22 mouse cellular contexts compared by ENCODE assay signal in the genomic region with DNA sequence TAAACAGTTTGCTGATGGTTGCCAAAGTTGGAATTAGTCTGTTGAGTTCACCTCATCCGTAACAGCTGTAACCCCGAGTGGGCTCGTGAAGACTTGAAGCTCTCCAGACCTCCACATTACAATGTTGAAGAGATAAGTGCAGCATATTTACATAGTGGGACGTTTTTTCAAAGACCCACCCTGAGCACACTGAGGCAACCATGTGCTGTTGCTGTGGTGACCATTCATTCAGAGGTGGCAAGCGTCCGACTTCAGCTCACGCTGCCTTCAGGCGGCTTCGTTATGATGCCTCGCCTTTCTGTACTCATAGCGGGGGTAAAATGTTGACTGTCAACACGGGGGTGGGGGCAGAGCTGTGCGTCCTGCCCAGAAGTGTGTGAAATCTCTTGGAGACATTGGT. TPM values are rescaled to one million over a fixed set of nuclear protein-coding genes. Genes with fewer than 3 reads are reported as not detected.
DNase-seq lines count a peak whose midpoint lies in the region; ATAC-seq lines count a peak whose summit lies in the region.
"Had no signal": no experiment of that assay in that cellular context is flagged by ENCODE, and none has a peak within 500 bp of the region (broad histone marks: within the 10 kb centered on the region; RNA-seq: fewer than 3 reads in every experiment).

No protein-coding gene starts in this region.

- no peak for DNase-seq in intestine, embryonic 14.5 days (ENCODE audit: low spot score)
- peak; percentile 64 for DNase-seq in R1 (ENCODE audit: low read depth, low spot score)
- no peak for DNase-seq in liver, embryonic 13.5 days
- DNase-seq in forebrain, embryonic 10.5 days (ENCODE audit: extremely low spot score, low spot score) = no peak
- DNase-seq in thymus, postnatal 10 days (ENCODE audit: low spot score in 2 of 2) = no peak
- DNase-seq: adrenal gland, adult 8-10 months; B cell, adult 2 months; cerebellum, adult 11-12 months; cerebellum, adult 9-10 months; cerebellum, postnatal 14 days; gastrocnemius, postnatal 25 days; heart, adult 2 months had no signal

- peaks cover 6% of the 10 kb centered on the region for H3K4me1 ChIP-seq in intestine, embryonic 14.5 days (replicated peaks; ENCODE audit: control insufficient read depth, insufficient read depth, low read length)
- H3K4me1 ChIP-seq in intestine, embryonic 16.5 days (ENCODE audit: control insufficient read depth, insufficient read depth, low read length) = peaks cover 11% of the 10 kb centered on the region
- H3K4me1 ChIP-seq in liver, embryonic 13.5 days (replicated peaks) = peaks cover 81% of the 10 kb centered on the region
- peaks cover 9% of the 10 kb centered on the region for H3K4me1 ChIP-seq in stomach, embryonic 15.5 days
- H3K4me1 ChIP-seq in forebrain, embryonic 10.5 days = peaks cover 7% of the 10 kb centered on the region
- peaks cover 11% of the 10 kb centered on the region for H3K4me1 ChIP-seq in hindbrain, embryonic 13.5 days (replicated peaks)

- no peaks in the 10 kb centered on the region for H3K27me3 ChIP-seq in intestine, embryonic 14.5 days (replicated peaks; ENCODE audit: control insufficient read depth, insufficient read depth, low read length)
- no peaks in the 10 kb centered on the region for H3K27me3 ChIP-seq in intestine, embryonic 16.5 days (replicated peaks; ENCODE audit: control insufficient read depth, insufficient read depth, low read length)
- no peaks in the 10 kb centered on the region for H3K27me3 ChIP-seq in liver, embryonic 13.5 days
- no peaks in the 10 kb centered on the region for H3K27me3 ChIP-seq in stomach, embryonic 15.5 days (replicated peaks)
- H3K27me3 ChIP-seq in forebrain, embryonic 10.5 days (ENCODE audit: poor library complexity, severe bottlenecking) = no peaks in the 10 kb centered on the region
- H3K27me3 ChIP-seq in hindbrain, embryonic 13.5 days = no peaks in the 10 kb centered on the region
- H3K27me3 ChIP-seq: CH12.LX; forebrain, embryonic 15.5 days; hindbrain, embryonic 12.5 days; Patski had no signal

- 75% methylated on average over 13 of the region's 13 CpGs for WGBS in intestine, embryonic 14.5 days
- 65% methylated on average over 13 of the region's 13 CpGs for WGBS in intestine, embryonic 16.5 days
- WGBS in liver, embryonic 13.5 days (ENCODE audit: insufficient replicate concordance) = 83% methylated on average over 13 of the region's 13 CpGs
- WGBS in stomach, embryonic 15.5 days = 73% methylated on average over 13 of the region's 13 CpGs
- WGBS in forebrain, embryonic 10.5 days = 92% methylated on average over 13 of the region's 13 CpGs
- WGBS in hindbrain, embryonic 13.5 days = 91% methylated on average over 13 of the region's 13 CpGs

- no peak overlapping the region for H3K4me2 ChIP-seq in intestine, embryonic 14.5 days (ENCODE audit: low read length)
- H3K4me2 ChIP-seq in intestine, embryonic 16.5 days (ENCODE audit: low read depth, low read length) = no peak overlapping the region
- H3K4me2 ChIP-seq in liver, embryonic 13.5 days = no peak overlapping the region
- no peak overlapping the region for H3K4me2 ChIP-seq in stomach, embryonic 15.5 days
- no peak overlapping the region for H3K4me2 ChIP-seq in hindbrain, embryonic 13.5 days
- H3K4me2 ChIP-seq: forebrain, embryonic 15.5 days; hindbrain, embryonic 12.5 days had no signal

- no peak overlapping the region for H3K27ac ChIP-seq in intestine, embryonic 14.5 days (ENCODE audit: low read depth)
- H3K27ac ChIP-seq in intestine, embryonic 16.5 days (ENCODE audit: low read length) = no peak overlapping the region
- peak overlapping the region; percentile 99; the same call in 1 of the 2 replicates for H3K27ac ChIP-seq in liver, embryonic 13.5 days
- H3K27ac ChIP-seq in stomach, embryonic 15.5 days = no peak overlapping the region
- no peak overlapping the region for H3K27ac ChIP-seq in forebrain, embryonic 10.5 days
- no peak overlapping the region for H3K27ac ChIP-seq in hindbrain, embryonic 13.5 days
- H3K27ac ChIP-seq: forebrain, embryonic 15.5 days; heart, adult 2 months; hindbrain, embryonic 12.5 days had no signal

- ATAC-seq in intestine, embryonic 14.5 days (replicated peaks; ENCODE audit: low FRiP score, low TSS enrichment, low read depth) = 0 out of 2 replicates have a peak, but pooled peaks have one; percentile 33
- no peak for ATAC-seq in intestine, embryonic 16.5 days
- no peak for ATAC-seq in liver, embryonic 13.5 days (ENCODE audit: low read depth)
- ATAC-seq in stomach, embryonic 15.5 days (ENCODE audit: insufficient read depth, low FRiP score, low read depth) = peak; percentile 34; the same call in 1 of the 2 replicates
- ATAC-seq in hindbrain, embryonic 13.5 days (ENCODE audit: low FRiP score) = no peak
- ATAC-seq: activated CD4-positive, CD25-positive, alpha-beta regulatory T cell, adult 4 months; forebrain, embryonic 15.5 days; hindbrain, embryonic 16.5 days; Patski had no signal

- H3K4me3 ChIP-seq in intestine, embryonic 14.5 days (ENCODE audit: low read depth, low read length) = no peak overlapping the region
- no peak overlapping the region for H3K4me3 ChIP-seq in intestine, embryonic 16.5 days (ENCODE audit: low read length)
- 0 out of 2 replicates have a peak overlapping the region, but pooled peaks have one; percentile 4 for H3K4me3 ChIP-seq in liver, embryonic 13.5 days (replicated peaks)
- H3K4me3 ChIP-seq in stomach, embryonic 15.5 days (replicated peaks) = no peak overlapping the region
- no peak overlapping the region for H3K4me3 ChIP-seq in forebrain, embryonic 10.5 days
- no peak overlapping the region for H3K4me3 ChIP-seq in hindbrain, embryonic 13.5 days
- H3K4me3 ChIP-seq: forebrain, embryonic 15.5 days; heart, adult 2 months; hindbrain, embryonic 12.5 days had no signal

- peaks cover 49% of the 10 kb centered on the region for H3K36me3 ChIP-seq in intestine, embryonic 14.5 days (ENCODE audit: control insufficient read depth, insufficient read depth, low read length)
- peaks cover 13% of the 10 kb centered on the region for H3K36me3 ChIP-seq in intestine, embryonic 16.5 days (ENCODE audit: control insufficient read depth, insufficient read depth, low read length)
- peaks cover 74% of the 10 kb centered on the region for H3K36me3 ChIP-seq in liver, embryonic 13.5 days
- peaks cover 21% of the 10 kb centered on the region for H3K36me3 ChIP-seq in stomach, embryonic 15.5 days
- peaks cover 62% of the 10 kb centered on the region for H3K36me3 ChIP-seq in forebrain, embryonic 10.5 days (replicated peaks)
- peaks cover 53% of the 10 kb centered on the region for H3K36me3 ChIP-seq in hindbrain, embryonic 13.5 days

- no peaks in the 10 kb centered on the region for H3K9me3 ChIP-seq in intestine, embryonic 14.5 days (ENCODE audit: control insufficient read depth, low read length)
- no peaks in the 10 kb centered on the region for H3K9me3 ChIP-seq in intestine, embryonic 16.5 days (ENCODE audit: control insufficient read depth, low read length)
- 0 out of 2 replicates have a peak, but pooled peaks cover 6% of the 10 kb centered on the region for H3K9me3 ChIP-seq in liver, embryonic 13.5 days (replicated peaks)
- H3K9me3 ChIP-seq in stomach, embryonic 15.5 days = no peaks in the 10 kb centered on the region
- no peaks in the 10 kb centered on the region for H3K9me3 ChIP-seq in forebrain, embryonic 10.5 days
- H3K9me3 ChIP-seq in hindbrain, embryonic 13.5 days = no peaks in the 10 kb centered on the region
- H3K9me3 ChIP-seq: forebrain, embryonic 15.5 days; G1E; hindbrain, embryonic 12.5 days had no signal

- H3K9ac ChIP-seq in intestine, embryonic 14.5 days (ENCODE audit: low read length) = no peak overlapping the region
- no peak overlapping the region for H3K9ac ChIP-seq in intestine, embryonic 16.5 days (ENCODE audit: low read depth, low read length)
- no peak overlapping the region for H3K9ac ChIP-seq in liver, embryonic 13.5 days
- H3K9ac ChIP-seq in stomach, embryonic 15.5 days = no peak overlapping the region
- no peak overlapping the region for H3K9ac ChIP-seq in hindbrain, embryonic 13.5 days
- H3K9ac ChIP-seq: forebrain, embryonic 15.5 days; hindbrain, embryonic 12.5 days had no signal

RNA-seq across cellular contexts. Expression of gene Tmem14c, which starts 6.0 kb away (rescaled TPM):
- 225 and 246 TPM in 2 replicates for polyA plus RNA-seq in intestine, embryonic 14.5 days (2014; fragmentation: Nextera tagmentation; extraction: Ambion mirVana)
- 347 and 351 TPM in 2 replicates for polyA plus RNA-seq in intestine, embryonic 16.5 days (2015; fragmentation: Nextera tagmentation; extraction: Ambion mirVana)
- polyA plus RNA-seq in liver, embryonic 13.5 days (2015; fragmentation: Nextera tagmentation; extraction: Ambion mirVana) = 859 and 925 TPM in 2 replicates
- polyA plus RNA-seq in stomach, embryonic 15.5 days (2015; fragmentation: Nextera tagmentation; extraction: Ambion mirVana) = 262 and 275 TPM in 2 replicates
- 223 and 224 TPM in 2 replicates for polyA plus RNA-seq in forebrain, embryonic 10.5 days (2016; fragmentation: Nextera tagmentation; extraction: Ambion mirVana)
- polyA plus RNA-seq in hindbrain, embryonic 13.5 days (2015; fragmentation: Nextera tagmentation; extraction: Ambion mirVana) = 132 and 137 TPM in 2 replicates

RNA-seq across cellular contexts. Expression of gene Pak1ip1, which starts 21.3 kb away (rescaled TPM):
- polyA plus RNA-seq in intestine, embryonic 14.5 days (2014; fragmentation: Nextera tagmentation; extraction: Ambion mirVana) = 72.2 and 73.7 TPM in 2 replicates
- 82.6 and 87.7 TPM in 2 replicates for polyA plus RNA-seq in intestine, embryonic 16.5 days (2015; fragmentation: Nextera tagmentation; extraction: Ambion mirVana)
- 76.6 and 81.3 TPM in 2 replicates for polyA plus RNA-seq in liver, embryonic 13.5 days (2015; fragmentation: Nextera tagmentation; extraction: Ambion mirVana)
- polyA plus RNA-seq in stomach, embryonic 15.5 days (2015; fragmentation: Nextera tagmentation; extraction: Ambion mirVana) = 69.0 and 73.9 TPM in 2 replicates
- polyA plus RNA-seq in forebrain, embryonic 10.5 days (2016; fragmentation: Nextera tagmentation; extraction: Ambion mirVana) = 87.6 and 87.9 TPM in 2 replicates
- polyA plus RNA-seq in hindbrain, embryonic 13.5 days (2015; fragmentation: Nextera tagmentation; extraction: Ambion mirVana) = 66.3 and 68.8 TPM in 2 replicates

RNA-seq across cellular contexts. Expression of gene Mak, which starts 57.4 kb away (rescaled TPM):
- polyA plus RNA-seq in intestine, embryonic 14.5 days (2014; fragmentation: Nextera tagmentation; extraction: Ambion mirVana) = 0.26 and 0.39 TPM in 2 replicates
- polyA plus RNA-seq in intestine, embryonic 16.5 days (2015; fragmentation: Nextera tagmentation; extraction: Ambion mirVana) = 0.11 and 0.40 TPM in 2 replicates
- 0.20 and 0.21 TPM in 2 replicates for polyA plus RNA-seq in liver, embryonic 13.5 days (2015; fragmentation: Nextera tagmentation; extraction: Ambion mirVana)
- 0.37 and 0.41 TPM in 2 replicates for polyA plus RNA-seq in stomach, embryonic 15.5 days (2015; fragmentation: Nextera tagmentation; extraction: Ambion mirVana)
- polyA plus RNA-seq in forebrain, embryonic 10.5 days (2016; fragmentation: Nextera tagmentation; extraction: Ambion mirVana) = 1.2 and 1.4 TPM in 2 replicates
- 0.84 and 1.2 TPM in 2 replicates for polyA plus RNA-seq in hindbrain, embryonic 13.5 days (2015; fragmentation: Nextera tagmentation; extraction: Ambion mirVana)
- polyA plus RNA-seq: G1E had no signal

Comparison
In these comparisons a context has a peak if more than half of its experiments do, and no peak if none do; other contexts are left out.
1. ATAC-seq: peak in intestine, embryonic 14.5 days (single experiment) and stomach, embryonic 15.5 days (single experiment); none in intestine, embryonic 16.5 days (single experiment), liver, embryonic 13.5 days (single experiment) and hindbrain, embryonic 13.5 days (single experiment).